Mouse (Mus musculus) heart, postnatal 0 days (tissue): ENCODE measurements around the gene Kif1b. TPM values are rescaled to one million over a fixed set of nuclear protein-coding genes. Genes with fewer than 3 reads are reported as not detected.
"Not testable (repeated sequence)": the region's sequence is repeated elsewhere in the genome, so short reads cannot be mapped to it uniquely, and the experiment has no call there.

Experiments used
- ATAC-seq: fragments of 200-750 bp; cut with Nextera tagmentation; 2 replicates; pipeline ENCODE4 v1.8.0; 2017; ENCODE audit warnings: low read depth, moderate number of reproducible peaks, moderate library complexity; ENCODE audit not compliant: insufficient read depth
- DNase-seq: peaks from one replicate; pipeline ENCODE4 v3.0.0-alpha.2; 2016; ENCODE audit warnings: low spot score
- H3K27ac ChIP-seq: fragments of 300-500 bp; sonication (generic); 2 replicates; pipeline ENCODE4 v1.5.1; 2014; ENCODE audit warnings: low read depth, mild to moderate bottlenecking
- H3K27me3 ChIP-seq: fragments of 300-500 bp; sonication (generic); 2 replicates; pipeline ENCODE4 v1.6.1; 2014; ENCODE audit warnings: low read length, mixed read lengths; ENCODE audit not compliant: control insufficient read depth, insufficient read depth
- H3K36me3 ChIP-seq: fragments of 300-500 bp; sonication (generic); replicated peaks from 2 replicates; pipeline ENCODE4 v1.6.1; 2014; ENCODE audit warnings: low read length, mixed read lengths; ENCODE audit not compliant: control insufficient read depth, insufficient read depth
- H3K4me1 ChIP-seq: fragments of 300-500 bp; sonication (generic); 2 replicates; pipeline ENCODE4 v1.6.1; 2014; ENCODE audit warnings: antibody characterized with exemption; ENCODE audit not compliant: control insufficient read depth, insufficient read depth
- H3K4me2 ChIP-seq: fragments of 300-500 bp; sonication (generic); 2 replicates; pipeline ENCODE4 v1.6.1; 2014; ENCODE audit warnings: low read depth, mild to moderate bottlenecking, low read length, moderate library complexity
- H3K4me3 ChIP-seq: fragments of 300-500 bp; sonication (generic); 2 replicates; pipeline ENCODE4 v1.5.1; 2014; ENCODE audit warnings: low read depth, low read length
- H3K9ac ChIP-seq: fragments of 300-500 bp; sonication (generic); replicated peaks from 2 replicates; pipeline ENCODE4 v1.6.1; 2014; ENCODE audit warnings: low read depth, low read length, mixed read lengths
- H3K9me3 ChIP-seq: fragments of 300-500 bp; sonication (generic); replicated peaks from 2 replicates; pipeline ENCODE4 v1.6.1; 2016; ENCODE audit warnings: low read length; ENCODE audit not compliant: control insufficient read depth
- CTCF ChIP-seq: IDR thresholded peaks from 2 replicates; pipeline ENCODE4 v1.5.1; 2016; ENCODE audit warnings: antibody characterized with exemption, control low read depth, low read depth
- EP300 ChIP-seq: IDR thresholded peaks from 2 replicates; pipeline ENCODE4 v1.6.1; 2016; ENCODE audit warnings: antibody characterized with exemption, low read depth
- WGBS: fragments of 180-500 bp; shearing (Covaris S2); extraction: QIAGEN DNeasy Blood & Tissue Kit; methylation state at CpG from one replicate; pipeline ENCODE4 v1.1.7; 2014; 5-methylcytosine and 5-hydroxymethylcytosine counted together
- polyA plus RNA-seq: library from polyadenylated mRNA; unstranded; fragments of >200 nt; fragmentation: Nextera tagmentation; extraction: Ambion mirVana; gene quantifications from 2 replicates; pipeline ENCODE4 v1.2.1, GENCODE M21; 2015
- total RNA-seq: library from RNA; depleted of rRNA; stranded (reverse); fragments of >200 nt; gene quantifications from 2 replicates; pipeline ENCODE4 v1.2.3, GENCODE M21; 2014; ENCODE audit warnings: low replicate concordance

Gene Kif1b
- total and polyA plus RNA-seq, 2 experiments from 2014 or later: 45.0 to 63.3 TPM

- Histone ChIP-seq H3K9ac (no peak overlapping the region), H3K4me2 (no peak overlapping the region), H3K4me1 (no peaks in the 10 kb centered on the region; the same call in 1 of the 2 replicates), H3K27me3 (no peaks in the 10 kb centered on the region), H3K36me3 (peaks cover 7% of the 10 kb centered on the region), H3K9me3 (no peaks in the 10 kb centered on the region), H3K4me3 (no peak overlapping the region), H3K27ac (no peak overlapping the region)
- 65% methylated on average over 6 of the region's 6 CpGs for WGBS
- DNase-seq (no peak), ATAC-seq (no peak)
- no peak for TF ChIP-seq CTCF
- TF ChIP-seq EP300: no peak
Measured at GRCm38 (mm10) chr4:149173661-149174060, 133.8 kb downstream of the Kif1b start.

GRCm38 (mm10) chr4:149172666-149173065, 134.8 kb downstream of the Kif1b start:
- Histone ChIP-seq H3K4me2 (no peak overlapping the region), H3K27ac (peak overlapping the region; percentile 46; the same call in 1 of the 2 replicates), H3K4me3 (no peak overlapping the region), H3K9me3 (no peaks in the 10 kb centered on the region), H3K36me3 (no peaks in the 10 kb centered on the region; the same call in none of the 2 replicates), H3K4me1 (no peaks in the 10 kb centered on the region; the same call in 1 of the 2 replicates), H3K9ac (no peak overlapping the region), H3K27me3 (no peaks in the 10 kb centered on the region)
- TF ChIP-seq EP300 (no peak), CTCF (no peak)
- peak; percentile 66 for ATAC-seq
- DNase-seq: peak; percentile 51
- 45% methylated on average over 2 of the region's 2 CpGs for WGBS

GRCm38 (mm10) chr4:149172083-149172482, 135.4 kb downstream of the Kif1b start:
- no peak for TF ChIP-seq EP300
- no peak for TF ChIP-seq CTCF
- H3K27ac ChIP-seq: no peak overlapping the region

GRCm38 (mm10) chr4:149171581-149171981, 135.9 kb downstream of the Kif1b start:
- Histone ChIP-seq H3K4me3 (no peak overlapping the region), H3K27me3 (no peaks in the 10 kb centered on the region), H3K4me2 (no peak overlapping the region), H3K4me1 (no peaks in the 10 kb centered on the region; the same call in 1 of the 2 replicates), H3K27ac (no peak overlapping the region), H3K36me3 (no peaks in the 10 kb centered on the region; the same call in 1 of the 2 replicates), H3K9ac (no peak overlapping the region), H3K9me3 (no peaks in the 10 kb centered on the region)
- no peak for TF ChIP-seq EP300
- no peak for TF ChIP-seq CTCF
- DNase-seq (no peak), ATAC-seq (no peak)
- 67% methylated on average over 5 of the region's 5 CpGs for WGBS

More at GRCm38 (mm10) chr4:149172083-149172482, 135.4 kb downstream of the Kif1b start:
- no peak for ATAC-seq
- H3K9ac ChIP-seq: no peak overlapping the region
- 86% methylated on average over 5 of the region's 5 CpGs for WGBS
- no peaks in the 10 kb centered on the region for H3K9me3 ChIP-seq
- DNase-seq: no peak
- H3K4me3 ChIP-seq: no peak overlapping the region
- no peak overlapping the region for H3K4me2 ChIP-seq
- no peaks in the 10 kb centered on the region for H3K27me3 ChIP-seq
- H3K4me1 ChIP-seq: no peaks in the 10 kb centered on the region; the same call in 1 of the 2 replicates
- H3K36me3 ChIP-seq: no peaks in the 10 kb centered on the region; the same call in 1 of the 2 replicates

- H3K27ac ChIP-seq: no peak overlapping the region
- H3K9ac ChIP-seq: no peak overlapping the region
- H3K4me1 ChIP-seq: no peaks in the 10 kb centered on the region; the same call in 1 of the 2 replicates
- WGBS: 58% methylated on average over 7 of the region's 7 CpGs
- no peak overlapping the region for H3K4me3 ChIP-seq
- H3K4me2 ChIP-seq: no peak overlapping the region
- TF ChIP-seq CTCF (no peak), EP300 (no peak)
- H3K9me3 ChIP-seq: no peaks in the 10 kb centered on the region
- ATAC-seq: no peak
- H3K36me3 ChIP-seq: no peaks in the 10 kb centered on the region
- no peaks in the 10 kb centered on the region for H3K27me3 ChIP-seq
- DNase-seq: peak; percentile 13
Measured at GRCm38 (mm10) chr4:149170394-149170931, 137.0 kb downstream of the Kif1b start.

GRCm38 (mm10) chr4:149169926-149170325, 137.6 kb downstream of the Kif1b start:
- H3K36me3 ChIP-seq, H3K9ac ChIP-seq, DNase-seq, H3K9me3 ChIP-seq, H3K4me3 ChIP-seq, H3K27ac ChIP-seq, ATAC-seq, H3K27me3 ChIP-seq, H3K4me2 ChIP-seq, H3K4me1 ChIP-seq: not testable (repeated sequence)
- 78% methylated on average over 7 of the region's 8 CpGs for WGBS
